Mouse (Mus musculus): ENCODE results near the gene Mrps34.

DNA sequence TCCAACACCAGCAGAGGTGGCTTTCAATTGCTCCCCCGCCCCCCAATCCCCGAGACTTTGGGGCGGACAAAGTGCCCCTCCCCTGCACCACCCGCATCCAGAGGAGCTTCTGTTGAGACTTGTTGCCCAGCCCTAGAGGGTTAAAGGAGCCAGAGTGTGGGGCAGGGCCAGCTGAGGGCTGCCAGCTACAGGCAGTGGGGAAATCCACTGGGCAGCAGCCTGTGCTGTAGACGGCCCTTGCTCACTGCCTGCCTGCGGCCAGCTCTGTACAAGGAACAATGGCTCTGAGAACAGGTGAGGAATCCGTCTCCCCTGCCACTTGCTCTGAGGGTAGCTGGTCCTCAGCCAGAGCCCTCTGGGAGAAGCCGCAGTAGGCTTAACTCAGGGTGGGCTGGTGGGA lies 16.4 kb upstream of the Mrps34 start:
- TF ChIP-seq CTCF (IDR thresholded peaks at IDR 0.05; ENCODE audit: low read depth) = no peak
- no peak for TF ChIP-seq EP300 (optimal IDR thresholded peaks at IDR 0.05)

Data from stomach, postnatal 0 days (tissue).